Mouse (Mus musculus): ENCODE data around the gene Wbp2nl.
"Not testable (repeated sequence)": the region's sequence is repeated elsewhere in the genome, so short reads cannot be mapped to it uniquely, and the experiment has no call there.

Wbp2nl gene

GRCm38 (mm10) chr15:82351480-82351879 is 52.7 kb downstream of the Wbp2nl start:
- no peak for DNase-seq

DNA sequence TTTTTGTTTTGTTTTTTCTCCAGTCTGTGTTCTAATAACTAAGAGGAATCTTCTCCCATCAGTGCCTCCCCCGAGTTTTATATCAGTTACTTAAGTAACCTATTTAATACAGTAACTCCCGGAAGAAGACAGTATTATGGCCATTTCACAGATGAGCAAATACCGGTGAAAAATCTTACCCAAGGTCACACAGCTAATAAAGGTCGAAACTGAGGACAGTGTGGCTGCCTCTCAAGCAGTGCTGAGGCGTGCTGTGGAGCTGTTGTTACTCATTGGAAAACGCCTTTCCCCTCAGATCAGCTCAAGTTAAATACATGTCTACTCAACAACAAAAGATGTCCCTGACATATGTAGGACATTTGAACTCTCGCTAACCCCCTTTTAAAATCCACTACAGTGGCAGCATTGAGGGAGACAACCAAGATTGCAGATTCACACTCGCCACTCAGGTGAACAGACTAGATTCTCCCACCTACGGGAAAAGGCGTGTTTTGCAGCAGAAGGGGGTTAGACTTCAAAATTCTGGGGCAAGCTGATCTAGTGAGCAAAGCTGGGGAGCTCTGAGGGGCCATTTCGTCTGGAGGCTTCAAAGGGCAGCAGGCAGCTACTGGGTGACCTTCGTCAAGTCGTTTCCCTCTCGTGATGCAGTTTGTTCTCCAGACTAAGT is 54.5 kb downstream of the Wbp2nl start:
- no peak for DNase-seq

GRCm38 (mm10) chr15:82353745-82354113 is 55.0 kb downstream of the Wbp2nl start:
- DNase-seq, result no peak

DNA sequence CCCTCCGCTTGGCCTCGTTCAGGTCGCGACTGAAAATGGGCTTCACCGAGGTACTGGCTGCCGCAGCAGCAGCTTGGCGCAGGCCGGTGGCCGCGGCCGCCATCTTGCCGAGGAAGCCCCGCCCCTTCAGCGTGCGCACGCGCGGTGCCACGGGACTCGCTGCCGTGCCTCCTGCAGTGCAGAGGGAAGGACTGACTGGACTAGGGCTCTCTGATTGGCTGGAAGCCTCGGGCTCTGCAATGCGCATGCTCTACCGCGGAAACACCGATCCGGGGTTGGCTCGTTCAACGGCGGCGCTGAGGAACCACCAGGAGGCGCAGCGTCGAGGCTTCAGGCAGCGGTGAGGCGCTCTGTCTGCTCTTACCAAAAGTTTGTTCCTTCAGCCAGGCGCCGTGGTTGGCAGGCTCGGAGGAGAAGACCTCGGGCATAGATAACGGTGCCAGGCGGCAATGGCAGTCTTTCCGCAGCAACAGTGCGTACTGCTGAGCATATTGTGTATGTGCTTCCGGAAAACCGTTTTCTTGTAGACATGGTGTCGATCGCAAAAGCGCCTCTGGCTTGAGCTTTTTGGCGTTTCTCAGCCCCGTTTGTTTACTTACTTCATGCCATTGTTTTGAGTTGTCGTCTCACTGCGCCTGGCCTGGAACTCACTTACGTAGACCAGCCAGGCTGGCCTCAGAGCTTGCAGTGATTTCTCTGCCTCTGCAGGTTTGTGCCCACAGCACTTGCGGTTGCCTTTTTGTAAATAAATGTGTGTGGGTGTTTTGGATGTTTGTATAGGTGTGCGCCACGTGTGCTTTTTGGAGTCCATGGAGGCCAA is 55.6 kb downstream of the Wbp2nl start, which contains the start of gene Ndufa6:
Gene Ndufa6 (minus strand): TSS at position 197 of the 820 bp plus-strand sequence.
- peak; percentile 94 to 95 for DNase-seq

DNA sequence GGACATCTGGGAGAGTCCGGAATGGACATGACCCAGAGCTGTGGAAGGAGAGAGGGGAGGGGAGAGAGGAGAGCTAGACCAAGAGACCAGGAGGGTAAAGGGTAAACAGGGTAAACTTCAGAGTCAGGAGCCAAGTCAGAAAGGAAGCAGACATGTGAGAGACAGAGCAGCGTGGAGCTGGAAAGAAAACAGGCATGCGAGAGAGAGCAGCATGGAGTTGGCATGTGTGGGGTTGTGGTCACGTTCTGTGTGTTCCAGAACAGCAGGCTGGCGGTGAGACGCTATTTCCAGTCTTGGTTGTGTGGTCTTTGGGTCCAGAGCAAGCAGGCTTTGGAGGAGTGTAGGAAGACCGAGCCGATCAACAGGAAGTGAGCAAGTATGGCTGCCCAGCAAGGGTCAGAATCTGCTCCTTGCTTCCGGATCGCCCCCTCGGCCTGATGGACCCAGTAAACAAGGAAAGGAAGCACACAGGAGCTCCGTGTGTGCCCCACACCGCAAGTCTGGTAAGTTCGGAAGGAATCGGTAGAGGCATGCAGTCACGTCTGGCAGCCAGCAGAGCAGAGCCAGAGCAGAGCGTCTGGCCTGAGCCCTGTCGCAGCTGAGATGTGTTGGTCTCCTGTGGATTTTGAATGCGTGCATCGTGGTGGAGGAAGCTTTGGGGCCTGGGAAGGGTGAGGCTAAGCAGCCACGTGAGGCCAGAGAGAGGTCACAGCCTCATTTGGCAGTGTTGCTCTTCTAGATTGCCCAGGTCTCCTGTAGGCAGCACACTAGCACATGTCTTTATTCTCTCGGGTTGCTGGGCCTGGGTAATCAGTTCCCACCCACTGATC is 59.9 kb downstream of the Wbp2nl start:
- DNase-seq, result no peak

GRCm38 (mm10) chr15:82361459-82362018 is 62.8 kb downstream of the Wbp2nl start:
- no peak for DNase-seq

DNA sequence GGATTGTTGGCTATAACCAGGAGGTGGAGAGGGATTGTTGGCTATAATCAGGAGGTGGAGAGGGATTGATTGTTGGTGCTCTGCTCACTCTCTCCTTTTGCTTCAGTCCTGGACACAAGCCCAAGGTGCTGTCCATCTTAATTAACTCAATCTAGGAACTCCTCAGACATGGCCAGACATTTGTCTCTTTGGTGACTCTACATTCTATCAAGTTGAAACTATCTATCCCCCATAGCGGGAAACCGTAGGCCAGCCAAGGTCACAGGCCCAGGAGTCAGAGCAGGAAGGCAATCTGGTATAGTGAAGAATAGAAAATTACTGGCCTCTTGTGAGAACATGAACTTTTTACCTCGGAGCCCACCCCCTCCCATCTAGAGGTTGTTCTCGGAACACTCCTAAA is 63.5 kb downstream of the Wbp2nl start:
- no peak for DNase-seq

- not testable (repeated sequence) for DNase-seq
Observed at GRCm38 (mm10) chr15:82363801-82364200, 65.0 kb downstream of the Wbp2nl start.
